Mouse (Mus musculus) olfactory bulb, adult 2 months (tissue): ENCODE results near the gene Lrp3.

Experiments
- CTCF ChIP-seq: fragments of 200-500 bp; IDR thresholded peaks from 2 replicates; pipeline ENCODE4 v1.5.1; 2012; ENCODE audit warnings: low read depth, mild to moderate bottlenecking, low read length, moderate library complexity; ENCODE audit not compliant: insufficient read depth
- POLR2A ChIP-seq: fragments of 200-500 bp; IDR thresholded peaks from 2 replicates; pipeline ENCODE4 v1.6.1; 2012; ENCODE audit warnings: mild to moderate bottlenecking, low read depth, low read length, moderate library complexity; ENCODE audit not compliant: insufficient read depth

DNA sequence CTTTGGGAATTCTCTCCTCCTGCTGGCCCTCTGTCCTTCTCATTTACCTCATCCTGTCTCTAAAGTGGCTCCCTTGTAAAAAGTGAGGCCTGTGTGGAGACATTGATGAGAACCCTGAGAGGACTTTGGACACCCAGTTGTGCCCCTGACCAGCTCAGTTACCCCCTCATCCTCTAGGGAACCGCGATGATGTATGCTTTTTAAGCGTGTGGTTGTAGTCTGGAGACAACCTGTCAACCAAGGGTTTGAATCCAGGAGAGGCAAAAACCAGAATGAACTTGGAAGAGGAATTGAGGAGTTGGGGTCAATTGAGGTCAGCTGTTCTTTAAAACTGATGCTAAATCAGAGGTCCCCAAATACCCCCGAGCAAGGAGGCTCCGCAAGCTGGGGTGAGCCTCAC is 433 bp upstream of the Lrp3 start:
- TF ChIP-seq POLR2A (no peak), CTCF (no peak)
